8 mouse cellular contexts compared by ENCODE assay signal in the genomic region with DNA sequence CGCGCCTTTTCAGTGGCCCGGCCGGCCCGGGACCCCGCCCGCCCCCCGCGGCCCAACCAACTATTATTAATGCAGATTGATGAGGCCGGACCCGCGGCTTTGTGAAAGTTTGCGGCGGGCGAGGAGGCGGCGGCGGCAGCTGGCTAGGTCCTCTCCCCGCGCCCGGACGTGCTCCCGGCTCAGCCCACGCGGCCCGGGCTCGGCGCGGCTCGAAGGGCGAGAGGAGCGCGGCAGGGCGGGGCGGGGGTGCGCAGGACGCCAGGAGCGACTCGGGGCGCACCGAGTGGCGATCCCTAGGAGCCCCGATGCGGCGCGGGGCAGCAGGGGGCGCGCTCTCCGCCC. TPM values are rescaled to one million over a fixed set of nuclear protein-coding genes. Genes with fewer than 3 reads are reported as not detected.
DNase-seq lines count a peak whose midpoint lies in the region; ATAC-seq and TF ChIP-seq lines count a peak whose summit lies in the region.

Gbx1 (minus strand) TSS at position 314 of the 342 bp plus-strand sequence.

- H3K4me1 ChIP-seq in spleen, adult 2 months (ENCODE audit: control insufficient read depth, insufficient read depth, insufficient read length): no peaks in the 10 kb centered on the region; the same call in 1 of the 2 replicates
- H3K4me1 ChIP-seq in embryonic facial prominence, embryonic 15.5 days: peaks cover 22% of the 10 kb centered on the region
- no peaks in the 10 kb centered on the region for H3K4me1 ChIP-seq in intestine, embryonic 14.5 days (replicated peaks; ENCODE audit: control insufficient read depth, insufficient read depth, low read length)

- H3K9me3 ChIP-seq in embryonic facial prominence, embryonic 15.5 days (replicated peaks): no peaks in the 10 kb centered on the region
- no peaks in the 10 kb centered on the region for H3K9me3 ChIP-seq in intestine, embryonic 14.5 days (ENCODE audit: control insufficient read depth, low read length)

- TF ChIP-seq POLR2A in spleen, adult 2 months (IDR thresholded peaks at IDR 0.05; ENCODE audit: low read depth, low read length): no peak

- H3K27ac ChIP-seq in spleen, adult 2 months (ENCODE audit: insufficient read depth, low read length): no peak within 1 kb of the TSS
- H3K27ac ChIP-seq in embryonic facial prominence, embryonic 15.5 days (replicated peaks): no peak within 1 kb of the TSS
- H3K27ac ChIP-seq in intestine, embryonic 14.5 days (ENCODE audit: low read depth): no peak within 1 kb of the TSS

- ATAC-seq in embryonic facial prominence, embryonic 15.5 days (ENCODE audit: insufficient number of reproducible peaks, low FRiP score, low TSS enrichment, low read depth): no peak
- ATAC-seq in intestine, embryonic 14.5 days (replicated peaks; ENCODE audit: low FRiP score, low TSS enrichment, low read depth): 0 out of 2 replicates have a peak, but pooled peaks have one; percentile 26

- H3K4me2 ChIP-seq in embryonic facial prominence, embryonic 15.5 days (replicated peaks): peak within 1 kb of the TSS; percentile 80
- peak within 1 kb of the TSS; percentile 75 for H3K4me2 ChIP-seq in intestine, embryonic 14.5 days (ENCODE audit: low read length)

- no peak for TF ChIP-seq CTCF in spleen, adult 2 months (IDR thresholded peaks at IDR 0.05; ENCODE audit: extremely low read depth, insufficient read depth, insufficient read length, insufficient replicate concordance)

- DNase-seq in spleen, adult 2 months (ENCODE audit: low read depth in 1 of 2, low spot score in 2 of 2): no peak
- DNase-seq in spleen, postnatal 36 days (ENCODE audit: low spot score in 2 of 2): no peak
- DNase-seq in intestine, embryonic 14.5 days (ENCODE audit: low spot score): no peak
- peak; percentile 57 for DNase-seq in mesoderm, embryonic 11.5 days (ENCODE audit: low read depth, low spot score)
- no peak for DNase-seq in cerebellum, postnatal 14 days
- no peak for DNase-seq in right cerebral cortex, postnatal 36 days (ENCODE audit: low spot score in 2 of 2)
- DNase-seq in yolk sac, embryonic 10.5 days (ENCODE audit: low spot score): no peak

- no peak within 1 kb of the TSS for H3K9ac ChIP-seq in embryonic facial prominence, embryonic 15.5 days
- H3K9ac ChIP-seq in intestine, embryonic 14.5 days (ENCODE audit: low read length): no peak within 1 kb of the TSS

- WGBS in spleen, adult 2 months: 2% methylated on average over 49 of the region's 49 CpGs
- WGBS in embryonic facial prominence, embryonic 15.5 days: 0% methylated on average over 37 of the region's 49 CpGs
- under 1% methylated on average over 48 of the region's 49 CpGs for WGBS in intestine, embryonic 14.5 days

- H3K4me3 ChIP-seq in spleen, adult 2 months (ENCODE audit: extremely low read depth, insufficient read depth, insufficient read length): peak within 1 kb of the TSS; percentile 3; the same call in 1 of the 2 replicates
- H3K4me3 ChIP-seq in embryonic facial prominence, embryonic 15.5 days (replicated peaks): peak within 1 kb of the TSS; percentile 44
- H3K4me3 ChIP-seq in intestine, embryonic 14.5 days (ENCODE audit: low read depth, low read length): peak within 1 kb of the TSS; percentile 31

- peaks cover 28% of the 10 kb centered on the region for H3K27me3 ChIP-seq in spleen, adult 2 months (ENCODE audit: control insufficient read depth, insufficient read depth, low read length)
- H3K27me3 ChIP-seq in embryonic facial prominence, embryonic 15.5 days: peaks cover 82% of the 10 kb centered on the region
- H3K27me3 ChIP-seq in intestine, embryonic 14.5 days (replicated peaks; ENCODE audit: control insufficient read depth, insufficient read depth, low read length): peaks cover 96% of the 10 kb centered on the region

- H3K36me3 ChIP-seq in spleen, adult 2 months (ENCODE audit: control insufficient read depth, insufficient read depth, low read length): no peaks in the 10 kb centered on the region
- no peaks in the 10 kb centered on the region for H3K36me3 ChIP-seq in embryonic facial prominence, embryonic 15.5 days
- H3K36me3 ChIP-seq in intestine, embryonic 14.5 days (ENCODE audit: control insufficient read depth, insufficient read depth, low read length): no peaks in the 10 kb centered on the region

RNA-seq across cellular contexts. Expression of gene Gbx1, which starts in this region (rescaled TPM):
- polyA plus RNA-seq in spleen, adult 2 months (2012; rRNA removed): not detected in 2 replicates
- 0.07 TPM in 1 of 2 replicates, not detected in the other for polyA plus RNA-seq in embryonic facial prominence, embryonic 15.5 days (2015; fragmentation: Nextera tagmentation; extraction: Ambion mirVana)
- 0.07 TPM in 1 of 2 replicates, not detected in the other for polyA plus RNA-seq in intestine, embryonic 14.5 days (2014; fragmentation: Nextera tagmentation; extraction: Ambion mirVana)

Comparison
In these comparisons a context has a peak if more than half of its experiments do, and no peak if none do; other contexts are left out.
1. Peak in ATAC-seq, H3K4me3 ChIP-seq and H3K4me2 ChIP-seq in intestine, embryonic 14.5 days; RNA of the gene not detected or under 1 TPM.